Mouse (Mus musculus) gastrocnemius, postnatal 25 days (tissue): ENCODE results near the gene Vwa5b2. TPM values are rescaled to one million over a fixed set of nuclear protein-coding genes. Genes with fewer than 3 reads are reported as not detected.
A peak's percentile ranks its signal among the peaks of the same experiment; 100 is the strongest.

Source experiments
- DNase-seq: peaks from one replicate; pipeline ENCODE4 v3.0.0; 2022
- long read RNA-seq, 2 experiments: library from polyadenylated mRNA; stranded (forward); transcript quantifications; one replicate each; pipeline ENCODE4 v2.0.0; 2021
- total RNA-seq, 2 experiments: library from RNA; stranded (reverse); gene quantifications; 1 replicate in 1 of 2; 2 replicates in 1 of 2; pipeline ENCODE4 v1.2.3; 2021

Gene Vwa5b2
- not detected for total RNA-seq
- long read RNA-seq, experiment 1: 0 reads
- long read RNA-seq, experiment 2: 0 reads

DNA sequence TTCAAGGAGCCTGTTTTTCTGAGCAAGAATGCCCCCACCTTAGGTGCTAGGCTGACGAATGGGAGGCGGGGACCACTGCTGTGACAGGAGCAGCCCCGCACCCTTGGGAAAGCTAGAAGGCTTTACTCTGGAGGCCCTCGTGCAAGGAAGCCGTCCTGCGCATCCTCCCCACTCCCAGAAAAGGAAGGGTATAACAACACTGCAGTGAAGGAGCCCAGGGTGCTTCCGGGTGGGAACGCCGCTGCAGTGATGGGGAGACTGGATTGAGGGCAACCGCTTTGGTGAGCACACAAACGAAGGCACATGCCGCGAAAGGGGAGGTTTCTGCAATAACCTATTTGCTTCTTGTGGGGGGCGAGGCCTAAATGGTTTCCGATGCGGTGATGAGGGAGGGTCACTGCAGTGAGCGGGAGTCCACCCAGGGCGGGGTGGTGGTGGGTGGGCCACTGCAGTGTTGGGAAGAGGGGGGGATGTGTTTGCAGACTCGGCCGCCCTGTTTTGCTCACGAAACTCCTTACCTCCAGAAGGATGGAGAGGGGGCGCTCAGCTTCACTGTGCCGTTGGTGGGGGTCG is at the start of gene Vwa5b2:
Vwa5b2 (plus strand) TSS at position 106 of the 573 bp plus-strand sequence.
- DNase-seq: no peak

- no peak for DNase-seq
Measured at GRCm38 (mm10) chr16:20539649-20540048, 49.6 kb upstream of the Vwa5b2 start.

- no peak for DNase-seq
Measured at GRCm38 (mm10) chr16:20540438-20540837, 48.8 kb upstream of the Vwa5b2 start.

GRCm38 (mm10) chr16:20545696-20546095 is 43.6 kb upstream of the Vwa5b2 start:
- DNase-seq: no peak

- no peak for DNase-seq
Measured at GRCm38 (mm10) chr16:20547423-20547822, 41.8 kb upstream of the Vwa5b2 start.

DNA sequence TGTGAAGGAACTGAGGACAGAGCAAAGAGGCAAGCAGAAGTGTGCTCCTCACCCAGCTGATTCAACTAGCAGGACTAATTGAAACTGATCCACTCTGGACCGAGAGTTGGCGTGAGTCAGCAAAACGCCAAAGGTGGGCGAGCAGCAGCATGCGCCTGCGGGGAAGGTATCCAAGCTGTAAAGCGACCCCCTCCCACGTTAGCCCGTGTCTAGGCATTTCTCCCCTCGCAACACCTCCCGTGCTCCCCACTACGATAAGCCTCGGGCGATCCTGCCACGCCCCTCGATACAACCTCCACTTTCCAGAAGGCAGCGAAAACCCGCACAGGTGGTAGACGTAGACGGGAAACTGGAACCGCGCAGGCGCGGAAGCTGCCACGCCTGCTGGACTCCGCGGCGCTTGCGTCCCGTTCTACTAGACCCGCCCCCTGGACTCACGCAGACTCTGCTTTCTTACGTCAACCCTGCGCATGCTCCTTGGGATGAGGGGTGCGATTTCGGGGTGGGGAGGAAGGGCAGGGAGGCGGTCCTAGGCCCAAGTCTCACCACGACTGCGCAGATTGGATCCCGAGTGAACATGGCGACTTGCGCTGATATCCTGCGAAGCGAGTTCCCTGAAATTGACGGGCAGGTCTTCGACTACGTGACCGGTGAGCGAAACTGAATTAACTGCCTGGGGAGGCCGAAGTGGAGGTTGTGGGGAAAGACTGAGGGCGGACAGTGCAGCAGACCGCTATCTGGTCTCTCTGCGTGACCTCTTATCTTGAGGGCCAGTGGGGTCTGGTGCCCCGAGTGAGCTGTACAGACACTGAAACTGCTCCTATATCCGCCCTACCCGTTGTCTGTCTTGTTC is 40.9 kb upstream of the Vwa5b2 start, which contains the start of gene Abcf3:
Abcf3 (plus strand) TSS at position 482 of the 853 bp plus-strand sequence.
- DNase-seq: peak; percentile 98

DNA sequence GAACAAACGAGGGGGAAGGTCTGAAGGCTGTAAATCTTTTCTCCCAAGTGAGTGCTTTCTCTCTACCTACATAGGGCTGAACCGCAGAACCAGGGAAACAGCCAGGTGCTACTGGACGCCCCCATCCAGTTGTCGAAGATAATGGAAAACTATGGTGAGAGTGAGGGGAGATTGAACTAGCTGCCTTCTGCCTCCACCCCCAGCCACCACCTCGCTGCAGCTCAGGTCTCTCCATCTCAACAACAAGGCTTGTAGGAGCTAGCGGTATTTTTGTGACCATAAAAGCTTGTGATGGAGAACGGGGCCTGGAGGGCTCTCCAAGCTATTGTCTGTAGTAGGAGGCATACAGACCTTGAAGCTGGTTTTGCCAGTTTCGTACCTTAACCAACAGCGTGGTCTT is 40.1 kb upstream of the Vwa5b2 start:
- no peak for DNase-seq

DNA sequence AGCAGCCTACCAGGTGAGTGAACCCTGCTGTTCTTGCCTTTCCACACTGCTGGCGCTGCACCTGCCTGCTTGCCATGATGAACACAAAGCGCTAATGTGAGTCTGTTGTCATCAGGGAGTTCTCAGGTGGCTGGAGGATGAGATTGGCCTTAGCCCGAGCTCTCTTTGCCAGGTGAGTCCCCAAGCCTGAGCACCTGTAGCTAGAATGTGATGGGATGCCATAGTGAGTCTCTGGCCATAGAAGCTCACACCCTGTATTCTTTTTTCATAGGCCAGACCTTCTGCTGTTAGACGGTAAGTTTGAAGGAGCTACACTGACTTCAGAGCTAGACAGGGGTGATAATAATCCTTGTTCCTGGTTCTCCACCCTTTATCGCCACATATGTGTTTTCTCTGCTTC is 37.6 kb upstream of the Vwa5b2 start:
- no peak for DNase-seq

DNA sequence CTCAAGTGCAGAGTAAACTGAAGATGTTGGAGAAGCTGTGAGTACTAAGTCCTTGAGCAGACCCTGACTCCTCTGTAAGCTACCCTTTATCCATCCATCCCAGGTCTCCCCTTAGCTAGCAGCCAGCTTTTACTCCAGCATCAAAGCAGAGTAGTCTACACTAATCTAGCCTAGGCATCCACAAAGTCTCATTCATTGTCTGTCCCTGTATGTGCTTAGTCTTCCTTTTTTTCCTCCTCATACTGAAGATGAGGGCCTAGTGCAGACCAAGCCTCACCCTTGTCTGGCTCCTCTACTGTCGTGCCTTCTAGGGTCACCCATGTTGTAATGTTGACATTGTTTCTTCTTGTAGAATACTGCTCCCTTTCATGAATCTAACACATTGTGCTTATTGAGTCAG is 36.7 kb upstream of the Vwa5b2 start:
- DNase-seq: no peak

- DNase-seq: no peak
Measured at GRCm38 (mm10) chr16:20555000-20555399, 34.3 kb upstream of the Vwa5b2 start.

GRCm38 (mm10) chr16:20557381-20557780 is 31.9 kb upstream of the Vwa5b2 start:
- no peak for DNase-seq

DNA sequence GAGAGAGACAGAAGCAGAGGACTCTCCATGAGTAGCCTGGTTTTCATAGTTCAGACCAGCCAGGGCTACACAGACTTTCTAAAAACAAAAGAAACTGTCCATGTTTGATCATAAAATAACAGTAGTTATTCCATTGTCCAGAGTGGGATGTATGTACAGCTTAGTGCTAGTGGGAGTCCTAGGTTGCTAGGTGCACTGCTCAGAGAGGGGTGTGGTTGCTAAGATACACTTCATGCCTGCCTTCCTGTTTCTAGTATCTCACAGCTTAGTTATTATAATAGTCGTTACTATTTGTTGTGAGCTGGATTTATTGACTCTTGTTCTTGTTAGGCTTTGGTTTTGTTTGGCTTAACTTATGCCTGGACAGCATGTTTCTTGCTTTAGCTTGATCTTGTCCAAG is 24.2 kb upstream of the Vwa5b2 start:
- no peak for DNase-seq

DNA sequence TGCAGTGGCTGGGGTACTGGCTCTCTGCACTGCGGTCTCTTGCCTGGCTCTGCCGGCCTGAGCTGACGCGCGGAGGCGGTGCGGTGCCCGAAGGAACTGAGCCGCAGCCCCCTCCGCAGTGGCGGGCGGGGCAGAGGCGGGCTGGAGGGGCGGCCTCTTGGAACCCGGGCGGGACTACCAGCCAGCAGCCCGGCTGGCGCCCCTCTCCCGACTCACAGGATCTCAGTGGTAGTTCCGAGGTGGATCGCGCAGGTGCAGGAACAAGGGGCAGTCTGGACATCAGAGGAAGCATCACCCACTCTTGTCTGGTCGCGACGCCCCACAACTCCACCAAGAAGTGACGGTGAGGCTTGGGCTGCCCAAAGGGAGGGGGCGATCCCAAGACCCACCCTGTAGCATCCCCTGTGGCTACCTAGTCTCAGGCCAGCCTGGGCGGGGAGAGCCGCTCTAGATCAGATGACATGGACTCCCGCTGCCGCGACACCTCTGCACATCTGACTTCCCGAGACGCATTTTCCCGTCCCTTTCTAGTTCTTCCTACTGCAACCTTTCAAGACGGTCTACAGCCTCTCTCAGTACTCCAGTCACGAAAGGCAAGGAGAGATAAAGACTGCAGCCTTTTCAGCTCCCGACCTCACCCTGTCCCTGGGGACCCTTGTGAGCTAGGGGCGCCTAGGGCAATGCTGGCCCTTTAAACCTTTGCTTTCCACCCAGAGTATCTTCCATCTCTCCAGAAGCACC is 838 bp downstream of the Vwa5b2 start:
- no peak for DNase-seq

GRCm38 (mm10) chr16:20590680-20591038 is 1.4 kb downstream of the Vwa5b2 start:
- DNase-seq: no peak

DNA sequence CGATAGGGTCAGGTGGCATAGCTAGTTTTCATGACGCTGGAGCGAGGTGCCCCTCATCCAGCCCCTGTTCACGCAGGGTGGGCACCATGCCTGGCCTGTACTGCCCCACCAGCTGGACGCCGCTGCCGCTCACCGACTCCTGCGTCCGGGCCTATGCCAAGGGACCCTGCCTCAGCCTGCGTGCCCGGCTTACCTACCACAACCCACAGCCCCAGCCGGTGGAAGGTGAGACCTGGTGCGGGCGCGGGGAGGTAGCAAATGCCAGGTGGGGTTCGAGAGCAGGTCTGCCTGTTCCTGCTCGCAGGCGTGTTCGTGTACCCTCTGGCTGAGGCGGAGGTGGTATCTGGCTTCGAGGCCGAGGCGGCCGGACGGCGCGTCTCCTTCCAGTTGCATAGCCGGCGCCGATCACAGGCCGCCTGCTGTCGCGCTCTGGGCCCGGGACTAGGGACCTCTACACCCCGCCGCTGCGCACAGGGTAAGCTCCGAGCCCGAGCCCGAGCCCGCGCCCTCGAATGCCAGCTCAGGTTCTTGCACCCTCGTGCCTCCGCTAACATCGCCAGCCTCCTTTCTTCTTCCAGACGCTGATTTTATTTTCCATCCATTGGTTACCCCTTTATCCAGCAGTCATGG is 1.9 kb downstream of the Vwa5b2 start:
- no peak for DNase-seq

GRCm38 (mm10) chr16:20595060-20595673 is 5.9 kb downstream of the Vwa5b2 start:
- no peak for DNase-seq

- no peak for DNase-seq
Measured at GRCm38 (mm10) chr16:20595737-20596136, 6.5 kb downstream of the Vwa5b2 start.

DNA sequence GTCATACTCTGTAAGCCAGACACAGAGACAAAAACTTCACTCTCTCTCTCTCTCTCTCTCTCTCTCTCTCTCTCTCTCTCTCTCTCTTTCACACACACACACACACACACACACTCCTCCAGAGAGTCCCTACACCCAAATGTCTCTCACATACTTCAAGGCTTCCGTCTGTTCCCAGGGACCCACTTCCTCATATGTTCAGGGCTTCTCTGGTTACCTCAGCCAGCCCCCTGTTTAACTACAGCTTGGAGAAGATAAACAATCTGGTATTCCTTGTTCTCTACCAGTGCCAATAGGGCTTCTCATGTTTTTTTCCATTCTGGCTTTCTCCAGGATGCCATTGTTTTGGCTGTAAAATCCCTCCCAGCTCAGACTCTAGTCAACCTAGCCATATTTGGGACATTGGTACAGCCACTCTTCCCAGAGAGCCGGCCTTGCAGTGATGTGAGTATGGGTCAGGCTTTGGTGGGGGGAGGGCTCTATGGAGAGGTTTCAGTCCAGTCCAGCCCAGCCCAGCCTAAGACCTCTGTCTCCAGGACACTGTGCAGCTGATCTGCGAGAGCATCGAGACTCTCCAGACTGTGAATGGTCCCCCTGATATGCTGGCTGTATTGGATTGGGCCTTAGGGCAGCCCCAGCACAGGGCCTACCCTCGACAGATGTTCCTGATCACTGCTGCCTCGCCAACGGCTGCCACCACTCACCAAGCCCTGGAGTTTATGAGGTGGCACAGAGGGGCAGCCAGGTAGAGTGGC is 7.6 kb downstream of the Vwa5b2 start:
- no peak for DNase-seq

GRCm38 (mm10) chr16:20600511-20600910 is 11.2 kb downstream of the Vwa5b2 start:
- DNase-seq: no peak

DNA sequence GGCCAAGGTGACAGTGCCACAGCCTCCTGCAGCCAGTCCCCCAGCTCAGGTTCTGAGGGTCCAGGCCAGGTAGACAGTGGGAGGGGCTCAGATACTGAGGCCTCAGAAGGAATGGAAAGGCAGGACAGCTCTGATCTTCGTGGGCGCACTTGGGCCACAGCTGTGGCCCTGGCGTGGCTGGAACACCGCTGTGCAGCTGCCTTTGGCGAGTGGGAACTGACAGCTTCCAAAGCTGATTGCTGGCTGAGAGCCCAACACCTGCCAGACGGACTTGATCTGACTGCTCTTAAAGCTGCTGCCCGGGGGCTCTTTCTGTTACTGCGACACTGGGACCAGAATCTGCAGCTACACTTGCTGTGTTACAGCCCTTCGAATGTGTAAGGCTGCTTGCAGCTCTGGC is 15.4 kb downstream of the Vwa5b2 start:
- no peak for DNase-seq
